Mouse (Mus musculus): Measurements from ENCODE around the gene Rab9.

DNA sequence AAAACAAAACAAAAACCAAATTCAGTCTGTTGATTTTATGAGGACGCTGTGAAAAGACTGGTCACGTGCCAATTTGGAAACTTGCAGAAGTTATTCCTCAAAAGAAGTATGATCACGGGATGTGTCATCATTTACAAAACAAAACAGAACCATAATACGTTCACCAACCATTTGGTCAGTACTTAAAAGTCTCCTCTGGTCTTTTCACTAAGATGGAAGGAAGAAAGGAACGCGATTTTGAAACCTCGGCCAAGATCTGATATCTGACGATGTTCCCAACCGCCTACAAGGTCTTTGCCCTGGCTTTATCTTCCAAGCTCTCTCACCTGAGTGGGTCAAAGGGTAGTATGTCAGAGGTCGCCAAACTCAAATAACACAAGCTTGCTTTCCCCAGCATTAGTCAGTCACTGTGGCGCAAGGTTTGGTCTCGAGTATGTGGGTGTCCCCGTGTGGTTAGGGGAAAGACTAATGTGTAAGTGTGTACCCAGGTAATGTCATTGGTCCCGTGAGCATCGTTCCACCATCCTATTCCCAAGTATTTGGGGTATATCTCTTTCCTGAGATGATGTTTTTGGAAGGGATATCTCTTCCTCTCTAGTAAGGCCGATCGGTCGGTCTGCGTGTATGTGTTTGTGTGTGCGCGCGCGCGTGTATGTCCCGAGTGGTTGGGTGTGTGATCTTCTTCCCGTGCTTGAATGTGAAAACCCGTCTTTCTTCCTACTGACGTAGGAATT, 869 bp downstream of the Rab9 start:
- TF ChIP-seq CTCF (IDR thresholded peaks at IDR 0.05; ENCODE audit: low read depth) (no peak), EP300 (optimal IDR thresholded peaks at IDR 0.05) (no peak)
